Mouse (Mus musculus): ENCODE measurements around the gene Fcgrt. TPM values are rescaled to one million over a fixed set of nuclear protein-coding genes. Genes with fewer than 3 reads are reported as not detected.

Fcgrt gene
- total RNA-seq, 2 experiments from 2014 or later, result 33.6 to 38.5 TPM

- 0 out of 2 replicates have a peak, but pooled peaks have one; percentile 0 for TF ChIP-seq CTCF (IDR thresholded peaks at IDR 0.05)
- intact Hi-C loops (cut with DNase I), result loop anchor here (2.0 kb wide), 1 partner anchor 35 kb away; no protein-coding TSS in a partner anchor
- peak; percentile 84 for DNase-seq
These were observed 50.3 kb downstream of the Fcgrt start for GRCm38 (mm10) chr7:45053117-45053930.

GRCm38 (mm10) chr7:45052862-45053116, 50.9 kb downstream of the Fcgrt start, which contains the start of gene Prr12:
Gene Prr12, minus strand, starts transcription at chr7:45052881.
- intact Hi-C loops (cut with DNase I), result loop anchor here (2.0 kb wide), 1 partner anchor 34 kb away; no protein-coding TSS in a partner anchor
- peak within 1 kb of the TSS; percentile 77 for H3K4me3 ChIP-seq

More at GRCm38 (mm10) chr7:45053117-45053930, 50.3 kb downstream of the Fcgrt start:
- peak overlapping the region; percentile 77 for H3K4me3 ChIP-seq
- H3K27ac ChIP-seq, result peak overlapping the region; percentile 97

DNA sequence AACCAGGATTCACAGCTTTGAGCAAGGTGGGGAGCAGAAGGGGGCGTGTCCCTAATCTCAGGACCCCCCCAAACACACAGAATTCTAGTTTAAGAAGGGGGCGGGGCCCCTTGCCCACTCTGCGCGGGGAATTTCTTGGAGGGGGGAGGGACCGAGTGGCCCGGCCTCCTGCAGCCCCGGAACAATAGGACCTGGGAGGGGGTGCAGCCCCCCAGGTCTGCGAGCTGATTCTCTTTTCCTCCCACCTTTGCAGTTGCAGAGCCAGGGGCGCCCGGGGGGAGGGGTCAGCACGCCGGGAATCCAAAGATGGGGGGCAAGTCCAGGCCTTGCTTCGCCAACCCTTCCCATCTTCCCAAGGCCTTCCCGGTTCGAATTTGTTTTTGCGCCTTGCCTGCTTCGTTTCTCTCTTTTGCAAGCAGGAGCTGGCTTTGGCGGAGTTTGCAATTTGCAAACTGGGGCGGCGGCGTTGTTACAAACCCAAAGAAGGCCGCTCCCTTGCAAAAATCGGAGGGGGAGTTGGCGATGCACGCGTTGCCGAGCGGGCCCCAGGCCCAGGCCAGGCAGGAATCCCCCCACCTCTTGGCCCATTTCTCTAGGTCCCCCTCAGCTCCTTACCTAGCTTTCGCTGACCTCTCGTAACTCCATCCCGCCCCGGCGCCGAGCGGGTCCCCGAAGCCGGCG, 51.3 kb downstream of the Fcgrt start:
- intact Hi-C loops (cut with DNase I), result loop anchor here (2.0 kb wide), 1 partner anchor 34 kb away; no protein-coding TSS in a partner anchor
- Histone ChIP-seq H3K4me3 (peak overlapping the region; percentile 77), H3K27ac (peak overlapping the region; percentile 97)
- no peak for DNase-seq
- TF ChIP-seq CTCF (IDR thresholded peaks at IDR 0.05), result no peak

More at GRCm38 (mm10) chr7:45052862-45053116, 50.9 kb downstream of the Fcgrt start, which contains the start of gene Prr12:
- H3K27ac ChIP-seq, result peak within 1 kb of the TSS; percentile 97
- no peak for DNase-seq
- no peak for TF ChIP-seq CTCF (IDR thresholded peaks at IDR 0.05)

DNA sequence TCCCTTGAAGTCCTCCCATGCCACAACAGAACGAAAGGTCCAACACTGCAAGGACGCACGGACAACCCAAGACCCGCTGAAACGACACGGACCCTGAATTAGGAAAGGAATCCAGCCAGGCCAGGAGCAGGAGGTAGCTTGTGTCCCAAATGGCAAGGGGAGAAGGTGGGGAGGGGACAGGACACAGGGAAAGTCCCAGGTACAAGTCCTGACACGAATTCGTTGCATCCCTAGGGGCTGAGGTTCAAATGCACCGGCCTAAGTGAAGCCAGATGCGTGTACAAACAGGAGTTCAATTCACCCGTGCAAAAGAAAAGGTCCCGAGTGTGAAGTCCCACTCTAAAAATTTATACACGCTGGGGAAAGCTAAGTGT, 52.1 kb downstream of the Fcgrt start:
- H3K4me3 ChIP-seq, result peak overlapping the region; percentile 77
- no peak for DNase-seq
- peak overlapping the region; percentile 97 for H3K27ac ChIP-seq
- intact Hi-C loops (cut with DNase I), result no loop called here
- no peak for TF ChIP-seq CTCF (IDR thresholded peaks at IDR 0.05)

GRCm38 (mm10) chr7:45050945-45051600, 52.6 kb downstream of the Fcgrt start:
- intact Hi-C loops (cut with DNase I), result no loop called here
- TF ChIP-seq CTCF (IDR thresholded peaks at IDR 0.05), result no peak
- peak; percentile 83 for DNase-seq
- peak overlapping the region; percentile 97 for H3K27ac ChIP-seq
- peak overlapping the region; percentile 77 for H3K4me3 ChIP-seq

GRCm38 (mm10) chr7:45048923-45049657, 54.6 kb downstream of the Fcgrt start:
- intact Hi-C loops (cut with DNase I), result no loop called here
- DNase-seq, result peak; percentile 69
- H3K27ac ChIP-seq, result peak overlapping the region; percentile 20
- TF ChIP-seq CTCF (IDR thresholded peaks at IDR 0.05), result no peak
- no peak overlapping the region for H3K4me3 ChIP-seq

DNA sequence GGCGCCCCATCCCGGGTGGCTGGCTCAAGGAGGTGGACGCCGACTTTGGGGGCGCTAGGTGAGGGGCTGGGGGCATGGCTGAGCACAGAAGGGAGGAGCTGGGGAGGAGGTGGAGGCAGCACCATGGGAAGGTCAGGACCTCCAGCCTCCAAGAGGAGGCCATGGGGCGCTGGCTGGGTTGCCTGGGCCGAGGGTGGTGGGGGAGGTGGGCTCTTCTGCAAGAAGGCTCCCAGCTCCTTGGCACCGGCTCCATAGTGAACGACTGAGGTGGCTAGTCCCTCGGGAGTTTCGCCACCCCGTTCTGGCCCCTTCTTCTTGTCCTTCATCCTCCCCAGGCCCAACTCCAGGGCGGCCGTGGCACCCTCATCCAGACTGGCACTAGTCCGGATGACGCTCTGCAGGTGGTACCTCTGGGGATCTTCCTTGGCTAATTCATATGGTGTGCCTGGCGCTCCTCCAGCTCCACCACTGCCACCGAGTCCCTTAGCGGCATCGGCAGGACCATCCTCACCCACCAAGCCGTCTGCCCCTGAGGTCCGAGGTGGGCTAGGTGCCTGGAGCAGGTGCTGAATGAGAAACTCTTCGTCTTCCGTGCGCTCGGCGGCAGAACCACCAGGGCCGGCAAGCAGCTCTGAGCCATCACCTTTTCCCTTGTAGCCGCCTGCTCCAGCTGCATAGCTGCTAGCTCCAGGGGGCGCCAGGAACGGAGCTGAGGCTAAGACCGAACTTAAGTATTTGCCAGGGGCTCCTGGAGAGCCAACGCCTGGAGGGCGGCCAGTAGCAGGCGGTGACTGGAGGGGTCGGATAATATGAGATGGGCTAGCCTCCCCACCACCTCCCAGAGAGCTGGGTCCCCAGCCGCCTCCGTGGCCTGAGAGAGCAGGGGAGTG, 55.4 kb downstream of the Fcgrt start:
- no peak for TF ChIP-seq CTCF (IDR thresholded peaks at IDR 0.05)
- DNase-seq, result no peak
- intact Hi-C loops (cut with DNase I), result no loop called here
- Histone ChIP-seq H3K4me3 (no peak overlapping the region), H3K27ac (peak overlapping the region; percentile 20; the same call in 1 of the 2 replicates)

DNA sequence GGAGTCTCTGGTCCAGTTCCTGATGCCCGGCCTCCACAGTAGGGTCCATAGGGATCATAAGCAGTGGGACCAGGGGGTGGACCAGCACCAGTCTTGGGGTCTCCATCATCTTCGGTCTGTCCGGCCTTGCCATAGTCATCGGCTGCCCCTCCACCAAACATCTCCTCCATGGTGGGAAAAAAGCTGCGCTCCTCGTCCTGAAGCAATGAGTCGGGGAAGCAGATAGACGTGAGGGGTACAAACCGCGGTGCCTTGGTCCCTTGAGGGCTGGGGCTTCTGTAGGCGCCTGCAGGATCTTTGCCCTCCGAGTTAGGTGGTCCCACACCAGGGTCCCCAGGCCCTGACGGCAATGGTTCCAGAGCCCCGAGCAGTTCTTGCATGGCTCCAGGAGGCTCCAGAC, 56.2 kb downstream of the Fcgrt start:
- Histone ChIP-seq H3K4me3 (no peak overlapping the region), H3K27ac (no peak overlapping the region)
- DNase-seq, result no peak
- no peak for TF ChIP-seq CTCF (IDR thresholded peaks at IDR 0.05)
- intact Hi-C loops (cut with DNase I), result no loop called here

- intact Hi-C loops (cut with DNase I), result no loop called here
- H3K4me3 ChIP-seq, result no peak overlapping the region
- DNase-seq, result no peak
- H3K27ac ChIP-seq, result no peak overlapping the region
- TF ChIP-seq CTCF (IDR thresholded peaks at IDR 0.05), result no peak
These were observed 56.7 kb downstream of the Fcgrt start for GRCm38 (mm10) chr7:45046853-45047350.

GRCm38 (mm10) chr7:45045741-45046140, 57.9 kb downstream of the Fcgrt start:
- Histone ChIP-seq H3K27ac (no peak overlapping the region), H3K4me3 (no peak overlapping the region)
- no peak for TF ChIP-seq CTCF (IDR thresholded peaks at IDR 0.05)
- intact Hi-C loops (cut with DNase I), result no loop called here
- no peak for DNase-seq

DNA sequence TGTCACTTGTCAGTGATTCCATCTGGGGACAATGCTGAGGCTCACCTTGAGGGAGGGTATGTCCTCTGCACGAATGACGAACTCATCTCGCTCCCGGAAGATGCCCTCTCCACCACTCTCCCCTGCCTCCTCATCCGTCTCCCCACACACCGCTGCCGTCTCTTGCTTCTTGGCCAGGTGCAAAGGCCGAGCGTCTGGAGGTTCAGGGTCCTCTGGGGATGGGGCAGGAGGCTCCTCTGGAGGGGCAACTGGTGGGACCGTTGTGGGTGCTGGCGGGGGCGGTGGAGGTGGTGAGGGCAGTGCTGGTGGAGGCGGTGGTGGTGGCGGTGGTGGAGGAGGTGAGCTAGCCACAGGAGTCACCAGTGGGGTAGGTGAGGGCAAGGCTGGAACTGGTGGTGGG, 60.3 kb downstream of the Fcgrt start:
- TF ChIP-seq CTCF (IDR thresholded peaks at IDR 0.05), result no peak
- Histone ChIP-seq H3K27ac (no peak overlapping the region), H3K4me3 (no peak overlapping the region)
- intact Hi-C loops (cut with DNase I), result no loop called here
- DNase-seq, result no peak

Small RNA genes lying within 50 kb of the gene (microRNA-seq; reads per million reads assigned to microRNA genes)
- gene Mir150, result 1,419 reads per million, percentile 80 among the genes with 10 or more reads in this experiment
- gene Mir5121, result 13.7 reads per million, percentile 11 among the genes with 10 or more reads in this experiment

Other genes starting within 250 kb of the Fcgrt start
- gene Pnkp, start 246.7 kb downstream of the Fcgrt start, total RNA-seq (2021), result 10 to 100 TPM; 19.4 to 21.2 TPM
- 100 to 1,000 TPM; 126 to 137 TPM for gene Ptov1, start 234.1 kb downstream of the Fcgrt start, total RNA-seq (2021)
- gene Med25, start 211.1 kb downstream of the Fcgrt start, total RNA-seq (2021), result 10 to 100 TPM; 53.1 to 68.5 TPM
- 10 to 100 TPM; 16.4 to 18.6 TPM for gene Fuz, start 207.8 kb downstream of the Fcgrt start, total RNA-seq (2021)
- 10 to 100 TPM; 59.1 to 62.6 TPM for gene Ap2a1, start 174.4 kb downstream of the Fcgrt start, total RNA-seq (2021)
- gene Tsks, start 160.6 kb downstream of the Fcgrt start, total RNA-seq (2021), result not detected
- 1 to 10 TPM in 1 of 2 experiments, under 1 TPM in 1; 0.92 to 2.3 TPM for gene Cpt1c, start 129.0 kb downstream of the Fcgrt start, total RNA-seq (2021)
- gene Prmt1, start 117.3 kb downstream of the Fcgrt start, total RNA-seq (2021), result 100 to 1,000 TPM; 126 to 136 TPM
- 10 to 100 TPM; 18.4 to 18.9 TPM for gene Irf3, start 106.2 kb downstream of the Fcgrt start, total RNA-seq (2021)
- gene Bcl2l12, start 105.1 kb downstream of the Fcgrt start, total RNA-seq (2021), result 1 to 10 TPM; 7.6 to 9.7 TPM
- gene Scaf1, start 87.5 kb downstream of the Fcgrt start, total RNA-seq (2021), result 10 to 100 TPM; 41.7 to 44.3 TPM
- gene Rras, start 85.9 kb downstream of the Fcgrt start, total RNA-seq (2021), result 10 to 100 TPM; 22.6 to 25.5 TPM
- 10 to 100 TPM; 12.8 to 16.1 TPM for gene Prr12, start 51.0 kb downstream of the Fcgrt start, total RNA-seq (2021)
- gene Nosip, start 41.4 kb downstream of the Fcgrt start, total RNA-seq (2021), result 10 to 100 TPM; 30.2 to 32.9 TPM
- gene Prrg2, start 41.2 kb downstream of the Fcgrt start, total RNA-seq (2021), result 10 to 100 TPM in 1 of 2 experiments, 1 to 10 TPM in 1; 8.1 to 11.0 TPM
- 10 to 100 TPM in 1 of 2 experiments, 1 to 10 TPM in 1; 7.2 to 20.2 TPM for gene Rcn3, start 11.6 kb downstream of the Fcgrt start, total RNA-seq (2021)
- gene Rps11, start 20.6 kb upstream of the Fcgrt start, total RNA-seq (2021), result 100 to 1,000 TPM; 457 to 518 TPM
- gene Rpl13a, start 24.9 kb upstream of the Fcgrt start, total RNA-seq (2021), result 100 to 1,000 TPM; 552 to 624 TPM
- gene Gm45713, start 32.4 kb upstream of the Fcgrt start, total RNA-seq (2021), result under 1 TPM in 1 of 2 experiments, not detected in 1; 0.26 TPM
- 1 to 10 TPM; 2.2 to 3.3 TPM for gene Flt3l, start 32.6 kb upstream of the Fcgrt start, total RNA-seq (2021)
- 10 to 100 TPM; 34.7 to 39.7 TPM for gene Pih1d1, start 50.5 kb upstream of the Fcgrt start, total RNA-seq (2021)
- 10 to 100 TPM; 11.6 to 15.1 TPM for gene Aldh16a1, start 50.7 kb upstream of the Fcgrt start, total RNA-seq (2021)
- under 1 TPM; 0.31 to 0.36 TPM for gene Slc17a7, start 60.1 kb upstream of the Fcgrt start, total RNA-seq (2021)
- gene Gfy, start 75.7 kb upstream of the Fcgrt start, total RNA-seq (2021), result not detected
- not detected for gene Pth2, start 77.1 kb upstream of the Fcgrt start, total RNA-seq (2021)
- not detected for gene Ccdc155, start 101.0 kb upstream of the Fcgrt start, total RNA-seq (2021)
- not detected for gene Dkkl1, start 108.3 kb upstream of the Fcgrt start, total RNA-seq (2021)
- 1 to 10 TPM; 2.6 to 4.1 TPM for gene Tead2, start 111.9 kb upstream of the Fcgrt start, total RNA-seq (2021)
- gene Cd37, start 135.3 kb upstream of the Fcgrt start, total RNA-seq (2021), result 1 to 10 TPM in 1 of 2 experiments, under 1 TPM in 1; 0.69 to 1.3 TPM
- not detected for gene Slc6a16, start 137.2 kb upstream of the Fcgrt start, total RNA-seq (2021)
- not detected for gene Slc6a21, start 173.7 kb upstream of the Fcgrt start, total RNA-seq (2021)
- 10 to 100 TPM; 33.9 to 34.7 TPM for gene Trpm4, start 229.9 kb upstream of the Fcgrt start, total RNA-seq (2021)
- gene Hrc, start 231.4 kb upstream of the Fcgrt start, total RNA-seq (2021), result 1,000 to 10,000 TPM in 1 of 2 experiments, 100 to 1,000 TPM in 1; 818 to 1,018 TPM

Measured in gastrocnemius, adult 2 months (tissue).